Mouse (Mus musculus) lung, postnatal 0 days (tissue): ENCODE measurements around the gene Oxa1l. TPM values are rescaled to one million over a fixed set of nuclear protein-coding genes. Genes with fewer than 3 reads are reported as not detected.
A peak's percentile ranks its signal among the peaks of the same experiment; 100 is the strongest.

ENCODE experiments used
- ATAC-seq: fragments of 200-750 bp; cut with Nextera tagmentation; 2 replicates; pipeline ENCODE4 v1.8.0; 2017; ENCODE audit warnings: moderate library complexity
- DNase-seq: peaks from one replicate; pipeline ENCODE4 v3.0.0-alpha.2; 2016; ENCODE audit warnings: low spot score
- H3K27ac ChIP-seq: fragments of 300-500 bp; sonication (generic); 2 replicates; pipeline ENCODE4 v1.5.1; 2014; ENCODE audit warnings: antibody characterized with exemption, mild to moderate bottlenecking, low read length, mixed read lengths
- H3K27me3 ChIP-seq: fragments of 300-500 bp; sonication (generic); replicated peaks from 2 replicates; pipeline ENCODE4 v1.6.1; 2014; ENCODE audit warnings: low read length, mixed read lengths; ENCODE audit not compliant: insufficient read depth
- H3K36me3 ChIP-seq: fragments of 300-500 bp; sonication (generic); 2 replicates; pipeline ENCODE4 v1.6.1; 2014; ENCODE audit warnings: low read length, mixed read lengths; ENCODE audit not compliant: insufficient read depth
- H3K4me1 ChIP-seq: fragments of 300-500 bp; sonication (generic); 2 replicates; pipeline ENCODE4 v1.6.1; 2014; ENCODE audit warnings: antibody characterized with exemption, low read depth, low read length, mixed read lengths; ENCODE audit not compliant: insufficient read depth
- H3K4me2 ChIP-seq: fragments of 300-500 bp; sonication (generic); replicated peaks from 2 replicates; pipeline ENCODE4 v1.6.1; 2014; ENCODE audit warnings: low read depth, mild to moderate bottlenecking, low read length, moderate library complexity, mixed read lengths
- H3K4me3 ChIP-seq: fragments of 300-500 bp; sonication (generic); 2 replicates; pipeline ENCODE4 v1.5.1; 2014; ENCODE audit warnings: low read depth, low read length
- H3K9ac ChIP-seq: fragments of 300-500 bp; sonication (generic); replicated peaks from 2 replicates; pipeline ENCODE4 v1.6.1; 2014; ENCODE audit warnings: low read depth, mild to moderate bottlenecking
- H3K9me3 ChIP-seq: fragments of 300-500 bp; sonication (generic); 2 replicates; pipeline ENCODE4 v1.6.1; 2016; ENCODE audit warnings: low read length, mixed read lengths
- CTCF ChIP-seq: IDR thresholded peaks from 2 replicates; pipeline ENCODE4 v1.5.1; 2016; ENCODE audit warnings: antibody characterized with exemption, mild to moderate bottlenecking
- EP300 ChIP-seq: IDR thresholded peaks from 2 replicates; pipeline ENCODE4 v1.6.1; 2016; ENCODE audit warnings: antibody characterized with exemption, mild to moderate bottlenecking, control low read depth
- WGBS: fragments of 180-500 bp; shearing (Covaris S2); extraction: QIAGEN DNeasy Blood & Tissue Kit; methylation state at CpG from one replicate; pipeline ENCODE4 v1.1.7; 2014; 5-methylcytosine and 5-hydroxymethylcytosine counted together
- polyA plus RNA-seq: library from polyadenylated mRNA; unstranded; fragments of >200 nt; fragmentation: Nextera tagmentation; extraction: Ambion mirVana; gene quantifications from 2 replicates; pipeline ENCODE4 v1.2.1, GENCODE M21; 2015

Oxa1l gene
- polyA plus RNA-seq, 1 experiment from 2014 or later, result 35.0 TPM

DNA sequence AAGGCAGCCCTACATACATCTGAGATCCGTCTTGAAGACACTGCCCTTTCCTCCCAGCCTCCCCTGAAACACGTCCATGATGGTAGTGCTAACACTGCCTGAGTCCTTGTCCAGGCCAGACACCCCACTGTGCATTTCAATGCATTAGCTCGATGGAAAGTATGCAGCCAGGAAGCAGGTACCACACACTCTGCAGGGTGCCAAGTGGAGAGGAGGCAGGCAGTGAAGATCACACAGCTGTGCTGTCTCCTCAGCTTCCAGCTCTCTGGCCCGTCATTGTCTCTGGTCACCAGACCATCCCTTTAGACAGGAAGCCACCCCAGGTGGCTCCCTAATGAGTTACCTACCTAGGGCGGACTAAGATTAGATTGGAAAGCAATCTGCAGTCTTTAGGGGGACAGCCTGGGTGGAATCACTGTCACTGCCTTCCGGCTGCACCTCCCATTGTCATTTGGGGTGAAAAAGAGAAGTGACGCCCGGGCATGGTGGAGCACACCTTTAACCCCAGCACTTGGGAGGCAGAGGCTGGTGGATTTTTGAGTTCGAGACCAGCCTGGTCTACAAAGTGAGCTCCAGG, 51.5 kb downstream of the Oxa1l start:
- DNase-seq, result no peak
- Histone ChIP-seq H3K4me1 (peaks cover 33% of the 10 kb centered on the region), H3K27ac (no peak overlapping the region), H3K27me3 (no peaks in the 10 kb centered on the region), H3K36me3 (no peaks in the 10 kb centered on the region), H3K9me3 (no peaks in the 10 kb centered on the region), H3K4me2 (no peak overlapping the region), H3K4me3 (no peak overlapping the region), H3K9ac (no peak overlapping the region)
- WGBS, result 71% methylated on average over 9 of the region's 9 CpGs
- ATAC-seq, result no peak
- TF ChIP-seq EP300 (no peak), CTCF (no peak)

DNA sequence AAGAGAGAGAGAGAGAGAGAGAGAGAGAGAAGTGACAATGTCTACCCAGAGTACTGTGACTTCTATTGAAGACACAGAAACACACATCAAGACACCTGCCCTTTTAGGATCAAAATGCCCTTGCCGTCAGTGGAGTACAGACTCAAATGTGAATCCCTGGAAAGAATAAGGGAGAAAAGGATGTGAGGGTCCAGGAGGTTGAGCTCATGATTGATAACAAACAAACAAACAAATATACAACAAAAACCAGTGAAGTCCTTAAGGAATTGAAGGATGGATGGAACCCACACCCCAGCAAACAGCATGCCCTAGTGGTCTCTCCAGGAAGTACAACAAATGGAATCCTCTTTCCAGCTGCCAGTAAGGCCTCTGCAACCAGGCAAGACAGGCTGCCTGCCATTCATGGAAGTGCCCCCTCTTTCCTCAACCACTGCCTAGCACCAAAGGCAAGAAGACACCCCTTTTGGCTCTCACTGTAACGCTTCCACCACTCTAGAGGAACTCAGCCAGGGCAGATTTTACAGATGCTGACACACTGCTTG, 52.1 kb downstream of the Oxa1l start:
- Histone ChIP-seq H3K27me3 (no peaks in the 10 kb centered on the region), H3K9ac (no peak overlapping the region), H3K9me3 (no peaks in the 10 kb centered on the region), H3K4me2 (peak overlapping the region; percentile 56), H3K36me3 (no peaks in the 10 kb centered on the region), H3K27ac (peak overlapping the region; percentile 90; the same call in 1 of the 2 replicates), H3K4me1 (peaks cover 33% of the 10 kb centered on the region), H3K4me3 (no peak overlapping the region)
- ATAC-seq, result no peak
- peak; percentile 74 for DNase-seq
- TF ChIP-seq CTCF, result peak; percentile 95
- no peak for TF ChIP-seq EP300
- 54% methylated on average over 2 of the region's 2 CpGs for WGBS

DNA sequence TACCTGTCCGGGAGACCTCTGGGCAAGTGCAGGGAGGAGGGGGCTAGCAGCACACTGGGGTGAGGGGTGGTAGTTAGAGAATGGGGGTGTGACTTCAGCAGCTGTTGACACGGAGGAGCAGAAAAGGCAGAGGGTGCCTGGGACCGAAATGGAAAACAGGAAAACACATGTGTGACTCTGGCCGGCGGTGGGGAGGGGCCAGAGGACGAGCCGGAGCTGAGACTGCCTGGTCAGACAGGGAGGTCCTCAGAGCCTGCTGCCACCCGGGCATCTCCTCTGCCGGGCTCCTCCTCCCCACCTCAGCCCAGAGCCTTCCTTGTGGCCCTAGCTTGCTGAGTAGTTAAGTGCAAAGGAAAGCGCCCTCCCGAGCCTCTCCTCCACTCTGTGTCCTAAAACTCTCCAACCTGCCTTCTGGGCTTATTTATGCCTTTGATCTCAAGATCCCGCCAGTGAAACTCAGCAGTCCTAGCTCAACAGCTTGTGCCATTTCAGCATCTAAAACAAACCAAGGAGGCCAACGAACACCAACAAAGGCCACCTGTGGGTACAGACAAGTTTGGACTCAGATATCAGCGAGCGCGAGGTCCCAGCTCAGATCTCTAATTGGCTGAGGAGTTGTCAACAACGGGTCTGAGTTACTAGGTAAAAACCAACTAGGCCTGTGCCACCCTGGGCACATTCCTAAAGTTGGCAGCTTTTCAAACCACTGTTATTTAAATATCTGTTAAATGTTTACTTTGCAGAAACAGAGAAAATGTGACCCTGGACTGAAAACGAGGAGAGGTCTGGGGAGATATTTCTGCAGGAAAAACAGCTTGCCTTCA, 53.5 kb downstream of the Oxa1l start:
- 0 out of 2 replicates have a peak, but pooled peaks have one; percentile 28 for TF ChIP-seq EP300
- TF ChIP-seq CTCF, result no peak
- peak overlapping the region; percentile 38; the same call in 1 of the 2 replicates for H3K9ac ChIP-seq
- 0 out of 2 replicates have a peak overlapping the region, but pooled peaks have one; percentile 16 for H3K4me3 ChIP-seq
- H3K4me2 ChIP-seq, result peak overlapping the region; percentile 56
- H3K36me3 ChIP-seq, result no peaks in the 10 kb centered on the region
- WGBS, result 14% methylated on average over 16 of the region's 18 CpGs
- H3K4me1 ChIP-seq, result peaks cover 33% of the 10 kb centered on the region
- DNase-seq (peak; percentile 78), ATAC-seq (peak; percentile 33)
- H3K27me3 ChIP-seq, result no peaks in the 10 kb centered on the region
- H3K27ac ChIP-seq, result peak overlapping the region; percentile 90
- no peaks in the 10 kb centered on the region for H3K9me3 ChIP-seq

DNA sequence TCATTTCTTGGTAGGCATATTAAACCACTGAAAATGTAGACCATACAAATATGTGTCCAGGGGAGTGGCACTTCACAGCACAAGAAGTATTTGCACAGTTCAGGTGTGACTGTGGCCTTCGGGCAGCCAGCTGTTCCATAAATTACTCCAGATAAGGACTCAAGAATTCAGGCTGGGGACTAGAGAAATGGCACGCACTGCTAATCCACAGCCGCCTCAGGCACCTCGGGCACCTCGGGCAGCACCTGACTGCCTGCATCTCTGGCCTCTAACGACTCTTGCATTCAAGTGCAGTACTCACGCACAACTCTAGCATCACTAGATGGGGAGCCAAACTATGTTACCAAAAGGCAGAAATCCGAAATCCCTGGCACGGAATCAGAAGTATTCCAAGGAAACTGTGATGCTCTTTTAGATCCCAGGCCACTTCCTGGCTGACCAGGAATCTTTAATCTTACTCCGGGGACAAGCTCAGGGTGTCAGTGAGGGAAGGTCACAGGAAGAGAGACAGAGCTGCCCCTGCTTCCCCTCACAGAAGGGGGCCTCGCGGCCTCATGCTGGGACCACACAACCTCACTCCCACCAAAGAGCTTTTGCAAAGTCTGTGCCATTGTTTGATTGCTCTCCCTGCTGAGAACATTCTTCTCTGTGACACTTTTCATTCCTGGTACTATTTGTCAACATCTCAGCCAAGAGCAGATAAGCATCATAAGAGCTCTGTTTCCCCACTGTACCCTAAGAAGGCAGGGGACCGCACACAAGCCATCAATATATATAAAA, 54.8 kb downstream of the Oxa1l start:
- no peak overlapping the region for H3K9ac ChIP-seq
- peaks cover 22% of the 10 kb centered on the region for H3K4me1 ChIP-seq
- H3K36me3 ChIP-seq, result no peaks in the 10 kb centered on the region
- TF ChIP-seq EP300 (peak; percentile 57), CTCF (no peak)
- no peak overlapping the region for H3K4me2 ChIP-seq
- no peaks in the 10 kb centered on the region for H3K27me3 ChIP-seq
- DNase-seq, result peak; percentile 87
- peak overlapping the region; percentile 90 for H3K27ac ChIP-seq
- no peak overlapping the region for H3K4me3 ChIP-seq
- 21% methylated on average over 13 of the region's 13 CpGs for WGBS
- peak; percentile 78 for ATAC-seq
- H3K9me3 ChIP-seq, result no peaks in the 10 kb centered on the region

DNA sequence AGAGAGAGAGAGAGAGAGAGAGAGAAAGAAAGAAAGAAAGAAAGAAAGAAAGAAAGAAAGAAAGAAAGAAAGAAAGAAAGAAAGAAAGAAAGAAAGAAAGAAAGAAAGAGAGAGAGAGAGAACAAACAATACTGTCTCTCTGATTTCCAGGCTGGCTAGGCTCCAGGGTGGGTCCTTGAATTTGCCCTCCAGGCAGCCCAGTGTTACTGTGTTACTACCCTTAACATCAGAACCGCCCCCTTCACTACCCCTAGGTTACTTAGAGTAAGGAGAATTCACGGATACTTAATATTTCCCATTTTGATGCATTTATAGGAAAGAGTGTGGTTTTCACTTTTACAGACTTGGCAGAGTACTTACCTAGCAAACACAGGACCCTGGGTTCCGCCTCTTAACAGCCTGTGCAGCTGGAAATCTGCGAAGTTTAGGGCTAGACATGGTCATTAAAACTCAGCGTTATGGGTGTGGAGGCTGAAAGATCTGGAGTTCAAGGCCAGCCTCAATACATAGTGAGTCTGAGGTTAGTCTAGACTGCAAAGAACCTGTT, 55.7 kb downstream of the Oxa1l start:
- TF ChIP-seq CTCF (no peak), EP300 (no peak)
- Histone ChIP-seq H3K4me3 (no peak overlapping the region), H3K9ac (no peak overlapping the region), H3K27me3 (no peaks in the 10 kb centered on the region), H3K36me3 (no peaks in the 10 kb centered on the region), H3K4me2 (no peak overlapping the region), H3K4me1 (peaks cover 18% of the 10 kb centered on the region), H3K27ac (peak overlapping the region; percentile 57), H3K9me3 (no peaks in the 10 kb centered on the region)
- WGBS, result 44% methylated on average over 5 of the region's 5 CpGs
- DNase-seq, result no peak
- no peak for ATAC-seq
